Mouse (Mus musculus) brown adipose tissue, adult 24 weeks (tissue): ENCODE results near the gene Eln. TPM values are rescaled to one million over a fixed set of nuclear protein-coding genes. Genes with fewer than 3 reads are reported as not detected.
A peak's percentile ranks its signal among the peaks of the same experiment; 100 is the strongest.

Experiments
- H3K27ac ChIP-seq: fragments of 200-500 bp; replicated peaks from 2 replicates; pipeline ENCODE4 v1.5.1; 2012; ENCODE audit warnings: low read depth, mild to moderate bottlenecking, low read length
- H3K4me1 ChIP-seq: fragments of 200-500 bp; 2 replicates; pipeline ENCODE4 v1.6.1; 2012; ENCODE audit warnings: low read length, mixed read lengths; ENCODE audit not compliant: control insufficient read depth, insufficient read depth, insufficient read length
- H3K4me3 ChIP-seq: fragments of 200-500 bp; 2 replicates; pipeline ENCODE4 v1.5.1; 2012; ENCODE audit warnings: low read depth, mild to moderate bottlenecking, low read length, moderate library complexity; ENCODE audit not compliant: insufficient read depth
- polyA plus RNA-seq: library from polyadenylated mRNA; stranded (reverse); fragments of >200 nt; gene quantifications from 2 replicates; pipeline ENCODE4 v1.2.4, GENCODE M21; 2012; ENCODE audit not compliant: missing spikeins, insufficient read depth, insufficient read length

The Eln gene
- polyA plus RNA-seq, 1 experiment = 5.4 TPM

DNA sequence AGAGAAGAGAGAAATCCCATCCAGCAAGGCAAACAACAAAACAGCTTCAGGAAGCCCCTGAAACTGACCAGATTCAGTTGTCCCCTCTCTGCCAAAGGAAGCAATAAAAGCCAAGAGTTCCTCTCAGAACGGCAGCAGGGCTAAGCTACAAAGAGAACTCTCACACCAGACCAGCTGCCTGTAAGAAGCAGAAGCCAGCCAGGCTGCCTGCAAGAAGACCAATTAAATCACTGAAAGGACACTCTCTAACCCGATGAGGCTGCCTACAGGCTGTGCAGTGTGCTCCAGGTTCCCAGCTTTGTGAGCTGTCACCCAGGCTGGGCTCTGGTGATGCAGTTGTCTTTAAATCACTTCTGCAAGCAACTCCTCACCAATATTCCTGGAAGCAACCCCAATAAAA lies 63.3 kb downstream of the Eln start:
- H3K4me3 ChIP-seq = no peak overlapping the region
- no peaks in the 10 kb centered on the region for H3K4me1 ChIP-seq
- H3K27ac ChIP-seq = no peak overlapping the region

DNA sequence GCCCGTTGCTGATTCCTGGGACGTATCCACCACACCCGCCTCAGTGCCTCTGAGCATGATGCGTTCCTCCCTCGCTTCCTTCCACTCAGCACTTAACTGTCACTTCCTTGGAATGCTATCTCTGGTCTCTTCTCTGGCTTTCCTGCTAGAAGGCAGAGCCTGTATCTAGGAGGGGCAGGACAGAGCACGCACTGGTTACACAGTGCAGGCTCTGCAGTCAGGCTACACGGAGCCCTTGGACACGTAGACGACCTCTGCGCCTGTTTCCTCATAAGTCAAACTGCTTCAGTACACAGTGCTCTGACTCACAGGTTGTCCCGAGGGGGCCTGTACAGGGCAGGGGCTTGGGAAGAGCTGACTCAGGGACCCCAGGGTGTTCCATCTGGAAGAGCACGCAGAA lies 66.9 kb downstream of the Eln start:
- Histone ChIP-seq H3K27ac (peak overlapping the region; percentile 9; the same call in 1 of the 2 replicates), H3K4me1 (peaks cover 2% of the 10 kb centered on the region; the same call in 1 of the 2 replicates), H3K4me3 (no peak overlapping the region)

GRCm38 (mm10) chr5:134678827-134679546 lies 68.1 kb downstream of the Eln start:
- Histone ChIP-seq H3K4me1 (peaks cover 2% of the 10 kb centered on the region; the same call in 1 of the 2 replicates), H3K4me3 (0 out of 2 replicates have a peak overlapping the region, but pooled peaks have one; percentile 2), H3K27ac (peak overlapping the region; percentile 69)

DNA sequence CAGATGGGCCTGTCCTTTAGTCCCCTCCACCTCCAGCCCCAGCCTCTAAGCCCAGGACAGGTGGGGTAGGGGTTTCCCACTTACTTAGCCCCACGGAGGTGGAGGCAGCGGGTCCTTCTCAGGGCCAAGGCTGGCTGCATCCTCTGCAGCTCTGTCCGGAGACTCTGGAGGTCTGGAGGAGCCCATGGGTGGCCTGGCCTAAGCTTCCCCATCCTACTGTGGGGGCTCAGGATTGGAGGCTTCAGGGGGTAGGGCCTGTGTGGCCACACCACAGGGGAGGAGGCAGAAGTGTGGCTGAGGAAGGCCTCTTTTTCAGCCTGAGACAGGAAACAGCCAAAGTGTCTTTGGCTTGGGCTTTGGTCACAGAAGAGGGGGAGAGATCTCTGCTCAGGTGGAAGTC lies 69.1 kb downstream of the Eln start:
- peak overlapping the region; percentile 69 for H3K27ac ChIP-seq
- H3K4me3 ChIP-seq = peak overlapping the region; percentile 49
- peaks cover 2% of the 10 kb centered on the region; the same call in 1 of the 2 replicates for H3K4me1 ChIP-seq

- Histone ChIP-seq H3K4me1 (peaks cover 2% of the 10 kb centered on the region; the same call in 1 of the 2 replicates), H3K27ac (peak overlapping the region; percentile 3), H3K4me3 (peak overlapping the region; percentile 49)
These were observed 69.6 kb downstream of the Eln start for GRCm38 (mm10) chr5:134677491-134677890.

GRCm38 (mm10) chr5:134675956-134676759 lies 71.0 kb downstream of the Eln start:
- H3K27ac ChIP-seq = peak overlapping the region; percentile 3
- H3K4me1 ChIP-seq = peaks cover 7% of the 10 kb centered on the region
- peak overlapping the region; percentile 49 for H3K4me3 ChIP-seq

- Histone ChIP-seq H3K4me1 (peaks cover 7% of the 10 kb centered on the region), H3K27ac (no peak overlapping the region), H3K4me3 (no peak overlapping the region)
These were observed 72.1 kb downstream of the Eln start for GRCm38 (mm10) chr5:134674977-134675376.

GRCm38 (mm10) chr5:134672611-134673010 lies 74.5 kb downstream of the Eln start:
- peaks cover 7% of the 10 kb centered on the region for H3K4me1 ChIP-seq
- no peak overlapping the region for H3K27ac ChIP-seq
- no peak overlapping the region for H3K4me3 ChIP-seq

GRCm38 (mm10) chr5:134672198-134672516 lies 75.0 kb downstream of the Eln start:
- Histone ChIP-seq H3K27ac (no peak overlapping the region), H3K4me3 (no peak overlapping the region), H3K4me1 (peaks cover 7% of the 10 kb centered on the region)

- H3K27ac ChIP-seq = peak overlapping the region; percentile 19; the same call in 1 of the 2 replicates
- no peak overlapping the region for H3K4me3 ChIP-seq
These were observed 75.6 kb downstream of the Eln start for GRCm38 (mm10) chr5:134671335-134672197.

GRCm38 (mm10) chr5:134669001-134669708 lies 78.0 kb downstream of the Eln start:
- Histone ChIP-seq H3K27ac (no peak overlapping the region), H3K4me3 (no peak overlapping the region), H3K4me1 (peaks cover 5% of the 10 kb centered on the region)

More at GRCm38 (mm10) chr5:134671335-134672197, 75.6 kb downstream of the Eln start:
- H3K4me1 ChIP-seq = peaks cover 7% of the 10 kb centered on the region

DNA sequence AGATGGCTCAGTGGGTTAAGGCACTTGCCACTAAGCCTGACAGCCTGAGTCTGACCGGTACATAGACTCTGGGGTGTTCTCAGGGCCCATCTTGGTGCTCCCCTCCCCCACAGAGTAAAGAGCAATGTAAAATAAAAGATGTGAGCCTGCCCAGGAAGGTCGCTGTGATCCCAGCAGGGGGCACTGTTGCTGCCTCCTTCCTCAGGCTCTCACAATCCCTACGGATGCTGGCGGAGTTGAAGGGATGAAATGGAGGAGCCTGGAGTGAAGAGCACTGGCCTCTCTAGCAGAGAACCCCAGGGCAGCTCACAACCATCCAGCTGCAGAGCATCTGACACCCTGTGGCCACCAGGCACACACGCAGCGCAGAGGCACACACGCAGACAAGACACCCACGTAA lies 78.6 kb downstream of the Eln start:
- H3K4me1 ChIP-seq = peaks cover 5% of the 10 kb centered on the region
- no peak overlapping the region for H3K4me3 ChIP-seq

GRCm38 (mm10) chr5:134656708-134657107 lies 90.4 kb downstream of the Eln start:
- Histone ChIP-seq H3K4me1 (no peaks in the 10 kb centered on the region), H3K27ac (no peak overlapping the region), H3K4me3 (no peak overlapping the region)

More for the DNA sequence above, 78.6 kb downstream of the Eln start:
- no peak overlapping the region for H3K27ac ChIP-seq
